Mouse (Mus musculus) myocyte (in vitro differentiated cells): ENCODE results near the gene Hoga1.

ENCODE experiments used
- CEBPB ChIP-seq: IDR thresholded peaks from 2 replicates; pipeline ENCODE4 v1.6.1; 2011; ENCODE audit warnings: mild to moderate bottlenecking, moderate library complexity; ENCODE audit not compliant: poor library complexity, insufficient read depth, severe bottlenecking
- MAX ChIP-seq: IDR thresholded peaks from one replicate; pipeline ENCODE4 v1.6.1; 2011; ENCODE audit warnings: low read depth, mild to moderate bottlenecking, control low read depth
- MYOG ChIP-seq, 3 experiments: IDR thresholded peaks; one replicate each; pipeline ENCODE4 v1.6.1; 2011; ENCODE audit warnings: control low read depth in 2 of 3, low read depth in 2 of 3, mild to moderate bottlenecking in 2 of 3; ENCODE audit not compliant: insufficient read length in 2 of 3, control insufficient read depth in 1 of 3, insufficient read depth in 1 of 3
- POLR2A ChIP-seq: IDR thresholded peaks from one replicate; pipeline ENCODE4 v1.6.1; 2011; ENCODE audit warnings: low read depth, mild to moderate bottlenecking, control low read depth, moderate library complexity; ENCODE audit not compliant: insufficient read length
- SRF ChIP-seq: IDR thresholded peaks from one replicate; pipeline ENCODE4 v1.6.1; 2011; ENCODE audit warnings: low read depth; ENCODE audit not compliant: control insufficient read depth, insufficient read length
- TCF12 ChIP-seq: IDR thresholded peaks from one replicate; pipeline ENCODE4 v1.6.1; 2011; ENCODE audit warnings: mild to moderate bottlenecking, control low read depth; ENCODE audit not compliant: poor library complexity, insufficient read depth, severe bottlenecking

GRCm38 (mm10) chr19:42010436-42010835 is 35.0 kb upstream of the Hoga1 start:
- TF ChIP-seq POLR2A (no peak), CEBPB (no peak), MAX (no peak), MYOG (IDR thresholded peaks at IDR 0.05; ENCODE audit: control insufficient read depth in 1 of 3, insufficient read depth in 1 of 3, insufficient read length in 2 of 3, low read depth in 2 of 3) (no peak), SRF (no peak), TCF12 (no peak)
